Mouse (Mus musculus) lung, postnatal 0 days (tissue): ENCODE data around the gene Otud5. TPM values are rescaled to one million over a fixed set of nuclear protein-coding genes. Genes with fewer than 3 reads are reported as not detected.
A peak's percentile ranks its signal among the peaks of the same experiment; 100 is the strongest.

ENCODE experiments used
- ATAC-seq: fragments of 200-750 bp; cut with Nextera tagmentation; 2 replicates; pipeline ENCODE4 v1.8.0; 2017; ENCODE audit warnings: moderate library complexity
- DNase-seq: peaks from one replicate; pipeline ENCODE4 v3.0.0-alpha.2; 2016; ENCODE audit warnings: low spot score
- H3K27ac ChIP-seq: fragments of 300-500 bp; sonication (generic); 2 replicates; pipeline ENCODE4 v1.5.1; 2014; ENCODE audit warnings: antibody characterized with exemption, mild to moderate bottlenecking, low read length, mixed read lengths
- H3K27me3 ChIP-seq: fragments of 300-500 bp; sonication (generic); replicated peaks from 2 replicates; pipeline ENCODE4 v1.6.1; 2014; ENCODE audit warnings: low read length, mixed read lengths; ENCODE audit not compliant: insufficient read depth
- H3K36me3 ChIP-seq: fragments of 300-500 bp; sonication (generic); 2 replicates; pipeline ENCODE4 v1.6.1; 2014; ENCODE audit warnings: low read length, mixed read lengths; ENCODE audit not compliant: insufficient read depth
- H3K4me1 ChIP-seq: fragments of 300-500 bp; sonication (generic); 2 replicates; pipeline ENCODE4 v1.6.1; 2014; ENCODE audit warnings: antibody characterized with exemption, low read depth, low read length, mixed read lengths; ENCODE audit not compliant: insufficient read depth
- H3K4me2 ChIP-seq: fragments of 300-500 bp; sonication (generic); replicated peaks from 2 replicates; pipeline ENCODE4 v1.6.1; 2014; ENCODE audit warnings: low read depth, mild to moderate bottlenecking, low read length, moderate library complexity, mixed read lengths
- H3K4me3 ChIP-seq: fragments of 300-500 bp; sonication (generic); 2 replicates; pipeline ENCODE4 v1.5.1; 2014; ENCODE audit warnings: low read depth, low read length
- H3K9ac ChIP-seq: fragments of 300-500 bp; sonication (generic); replicated peaks from 2 replicates; pipeline ENCODE4 v1.6.1; 2014; ENCODE audit warnings: low read depth, mild to moderate bottlenecking
- H3K9me3 ChIP-seq: fragments of 300-500 bp; sonication (generic); 2 replicates; pipeline ENCODE4 v1.6.1; 2016; ENCODE audit warnings: low read length, mixed read lengths
- CTCF ChIP-seq: IDR thresholded peaks from 2 replicates; pipeline ENCODE4 v1.5.1; 2016; ENCODE audit warnings: antibody characterized with exemption, mild to moderate bottlenecking
- EP300 ChIP-seq: IDR thresholded peaks from 2 replicates; pipeline ENCODE4 v1.6.1; 2016; ENCODE audit warnings: antibody characterized with exemption, mild to moderate bottlenecking, control low read depth
- WGBS: fragments of 180-500 bp; shearing (Covaris S2); extraction: QIAGEN DNeasy Blood & Tissue Kit; methylation state at CpG from one replicate; pipeline ENCODE4 v1.1.7; 2014; 5-methylcytosine and 5-hydroxymethylcytosine counted together
- polyA plus RNA-seq: library from polyadenylated mRNA; unstranded; fragments of >200 nt; fragmentation: Nextera tagmentation; extraction: Ambion mirVana; gene quantifications from 2 replicates; pipeline ENCODE4 v1.2.1, GENCODE M21; 2015

Otud5 gene
- polyA plus RNA-seq, 1 experiment from 2014 or later = 29.0 TPM

- 20% methylated on average over 14 of the region's 24 CpGs for WGBS
- H3K4me3 ChIP-seq = peak within 1 kb of the TSS; percentile 14
- H3K9ac ChIP-seq = no peak within 1 kb of the TSS
- H3K9me3 ChIP-seq = no peaks in the 10 kb centered on the region
- ATAC-seq (peak; percentile 62), DNase-seq (peak; percentile 18)
- H3K27me3 ChIP-seq = no peaks in the 10 kb centered on the region
- H3K4me1 ChIP-seq = no peaks in the 10 kb centered on the region
- H3K4me2 ChIP-seq = peak within 1 kb of the TSS; percentile 53
- H3K27ac ChIP-seq = no peak within 1 kb of the TSS
- H3K36me3 ChIP-seq = no peaks in the 10 kb centered on the region
- TF ChIP-seq EP300 = no peak
- TF ChIP-seq CTCF = no peak
These were observed 19.0 kb upstream of the Otud5 start, which contains the start of gene Kcnd1 for GRCm38 (mm10) chrX:7821865-7822779. Gene Kcnd1, plus strand, starts transcription at chrX:7822289.

- DNase-seq (no peak), ATAC-seq (no peak)
- Histone ChIP-seq H3K9ac (no peak overlapping the region), H3K4me1 (no peaks in the 10 kb centered on the region), H3K4me3 (no peak overlapping the region), H3K4me2 (no peak overlapping the region), H3K27me3 (no peaks in the 10 kb centered on the region), H3K36me3 (no peaks in the 10 kb centered on the region), H3K27ac (no peak overlapping the region), H3K9me3 (no peaks in the 10 kb centered on the region)
- TF ChIP-seq EP300 (no peak), CTCF (no peak)
- 85% methylated on average over 1 of the region's 1 CpGs for WGBS
These were observed 4.0 kb upstream of the Otud5 start for GRCm38 (mm10) chrX:7837146-7837545.

- H3K9ac ChIP-seq = no peak overlapping the region
- no peaks in the 10 kb centered on the region for H3K4me1 ChIP-seq
- 7% methylated on average over 7 of the region's 7 CpGs for WGBS
- H3K36me3 ChIP-seq = no peaks in the 10 kb centered on the region
- H3K9me3 ChIP-seq = no peaks in the 10 kb centered on the region
- H3K27me3 ChIP-seq = no peaks in the 10 kb centered on the region
- peak overlapping the region; percentile 76 for H3K27ac ChIP-seq
- 0 out of 2 replicates have a peak overlapping the region, but pooled peaks have one; percentile 68 for H3K4me3 ChIP-seq
- DNase-seq (no peak), ATAC-seq (no peak)
- no peak for TF ChIP-seq CTCF
- no peak; the same call in 1 of the 2 replicates for TF ChIP-seq EP300
- no peak overlapping the region; the same call in 1 of the 2 replicates for H3K4me2 ChIP-seq
These were observed 362 bp upstream of the Otud5 start for GRCm38 (mm10) chrX:7840842-7841162.

GRCm38 (mm10) chrX:7842318-7842717 lies 1.2 kb downstream of the Otud5 start:
- DNase-seq (peak; percentile 31), ATAC-seq (no peak)
- H3K27ac ChIP-seq = peak overlapping the region; percentile 93
- H3K4me2 ChIP-seq = peak overlapping the region; percentile 58
- no peaks in the 10 kb centered on the region for H3K27me3 ChIP-seq
- TF ChIP-seq CTCF (no peak), EP300 (no peak)
- H3K4me1 ChIP-seq = no peaks in the 10 kb centered on the region
- 8% methylated on average over 38 of the region's 42 CpGs for WGBS
- no peaks in the 10 kb centered on the region for H3K36me3 ChIP-seq
- H3K4me3 ChIP-seq = peak overlapping the region; percentile 68
- H3K9me3 ChIP-seq = no peaks in the 10 kb centered on the region
- H3K9ac ChIP-seq = peak overlapping the region; percentile 70

- ATAC-seq = no peak
- Histone ChIP-seq H3K9me3 (no peaks in the 10 kb centered on the region), H3K27ac (no peak overlapping the region), H3K4me3 (no peak overlapping the region), H3K4me1 (no peaks in the 10 kb centered on the region), H3K36me3 (no peaks in the 10 kb centered on the region), H3K4me2 (no peak overlapping the region), H3K27me3 (no peaks in the 10 kb centered on the region), H3K9ac (no peak overlapping the region)
- 83% methylated on average over 2 of the region's 2 CpGs for WGBS
- no peak for DNase-seq
- TF ChIP-seq EP300 (no peak), CTCF (no peak)
These were observed 6.7 kb downstream of the Otud5 start for GRCm38 (mm10) chrX:7847845-7848244.

- no peak overlapping the region for H3K4me2 ChIP-seq
- 29% methylated on average over 2 of the region's 2 CpGs for WGBS
- no peaks in the 10 kb centered on the region for H3K36me3 ChIP-seq
- H3K4me3 ChIP-seq = no peak overlapping the region
- no peaks in the 10 kb centered on the region for H3K4me1 ChIP-seq
- no peak overlapping the region for H3K27ac ChIP-seq
- DNase-seq = peak; percentile 52
- ATAC-seq = no peak
- H3K9ac ChIP-seq = no peak overlapping the region
- TF ChIP-seq EP300 = no peak
- TF ChIP-seq CTCF = peak; percentile 67
- no peaks in the 10 kb centered on the region for H3K9me3 ChIP-seq
- no peaks in the 10 kb centered on the region for H3K27me3 ChIP-seq
These were observed 13.4 kb downstream of the Otud5 start for GRCm38 (mm10) chrX:7854578-7854977.
